Mouse (Mus musculus) right cerebral cortex, postnatal 14 days (tissue): ENCODE results near the gene Ncapg.
"Not testable (repeated sequence)": the region's sequence is repeated elsewhere in the genome, so short reads cannot be mapped to it uniquely, and the experiment has no call there.

Source experiments
- DNase-seq: peaks from one replicate; pipeline ENCODE4 v3.0.0; 2022

Ncapg gene

DNA sequence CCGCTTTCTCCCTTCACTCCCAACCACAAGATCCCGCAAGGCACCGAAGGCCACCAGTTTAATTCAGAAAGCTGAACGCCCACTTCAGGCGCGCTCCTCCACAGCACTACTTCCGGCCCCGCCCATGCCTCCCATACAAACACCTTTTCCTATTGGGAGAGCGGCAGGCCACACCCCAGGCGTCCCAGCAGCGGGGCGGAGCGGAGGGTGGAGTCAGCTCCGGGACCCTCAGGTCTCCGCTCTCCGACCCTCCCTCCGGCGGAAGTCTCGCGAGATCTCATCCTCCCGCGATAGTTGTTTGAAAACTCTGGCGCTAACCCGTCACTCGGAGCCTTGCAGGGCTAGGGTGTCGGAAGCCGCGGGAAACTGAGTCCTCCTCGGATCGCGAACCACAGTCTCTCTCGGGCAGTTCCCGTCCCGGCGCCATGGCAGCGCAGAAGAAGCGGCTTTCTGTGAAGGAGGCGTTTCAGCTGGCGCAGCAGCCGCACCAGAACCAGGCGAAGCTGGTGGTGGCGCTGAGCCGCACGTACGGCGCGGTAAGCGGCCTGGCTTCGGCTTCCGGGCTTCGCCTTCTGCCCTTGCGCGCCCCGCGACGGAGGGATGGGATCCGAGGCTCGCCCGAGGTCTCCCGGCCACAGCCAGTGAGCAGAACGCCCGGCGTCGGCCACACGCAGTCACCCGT is at the start of gene Ncapg:
Gene Ncapg, plus strand, starts transcription at position 322 of the 682 bp plus-strand sequence.
- peak; percentile 99 for DNase-seq

DNA sequence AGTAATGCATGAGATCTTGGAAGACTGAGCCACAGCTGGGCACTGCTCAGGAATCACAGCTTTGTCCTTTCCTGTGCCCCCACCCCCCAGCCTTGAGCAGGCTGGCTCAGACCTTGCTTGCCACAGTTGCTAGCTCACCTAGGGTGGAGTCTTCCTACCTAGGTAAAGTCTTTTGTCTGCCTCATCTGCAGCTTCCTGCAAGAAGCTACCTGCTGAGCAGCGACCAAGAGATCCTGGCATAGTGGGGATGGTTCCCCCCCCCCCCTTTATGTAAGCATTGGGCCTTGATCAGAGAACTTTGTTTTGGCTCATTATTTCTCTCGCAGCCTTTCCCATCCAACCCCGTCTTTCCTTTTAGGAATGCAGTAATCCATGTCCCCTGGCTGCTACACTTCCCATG is 48.2 kb upstream of the Ncapg start:
- DNase-seq: no peak

- DNase-seq: no peak
Observed at GRCm38 (mm10) chr5:45627771-45628170, 41.9 kb upstream of the Ncapg start.

- DNase-seq: no peak
Observed at GRCm38 (mm10) chr5:45629470-45629869, 40.2 kb upstream of the Ncapg start.

DNA sequence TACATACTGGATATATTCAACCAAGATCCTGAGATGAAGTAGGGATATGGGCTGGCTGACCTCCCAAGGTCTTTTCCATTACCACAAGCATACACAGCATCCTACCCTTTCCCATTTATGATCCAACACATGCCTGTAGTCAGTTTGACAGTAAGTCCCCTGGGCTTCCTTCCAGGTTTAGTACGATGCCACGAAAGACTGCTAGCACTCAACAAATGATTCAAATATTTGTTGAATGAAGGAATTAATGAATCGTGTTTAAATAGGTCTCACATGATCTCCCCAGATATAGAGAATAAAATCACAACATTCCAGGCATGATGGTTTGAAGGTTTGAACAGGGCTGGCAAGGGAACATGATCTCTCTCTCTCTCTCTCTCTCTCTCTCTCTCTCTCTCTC is 31.3 kb upstream of the Ncapg start:
- no peak for DNase-seq

- DNase-seq: peak; percentile 80
Observed at GRCm38 (mm10) chr5:45638806-45639714, 30.7 kb upstream of the Ncapg start, which contains the start of gene Fam184b. TSS of gene Fam184b (minus strand) at chr5:45639614.

GRCm38 (mm10) chr5:45639715-45640092 is 30.0 kb upstream of the Ncapg start:
- no peak for DNase-seq

GRCm38 (mm10) chr5:45651026-45651703 is 18.6 kb upstream of the Ncapg start:
- no peak for DNase-seq

DNA sequence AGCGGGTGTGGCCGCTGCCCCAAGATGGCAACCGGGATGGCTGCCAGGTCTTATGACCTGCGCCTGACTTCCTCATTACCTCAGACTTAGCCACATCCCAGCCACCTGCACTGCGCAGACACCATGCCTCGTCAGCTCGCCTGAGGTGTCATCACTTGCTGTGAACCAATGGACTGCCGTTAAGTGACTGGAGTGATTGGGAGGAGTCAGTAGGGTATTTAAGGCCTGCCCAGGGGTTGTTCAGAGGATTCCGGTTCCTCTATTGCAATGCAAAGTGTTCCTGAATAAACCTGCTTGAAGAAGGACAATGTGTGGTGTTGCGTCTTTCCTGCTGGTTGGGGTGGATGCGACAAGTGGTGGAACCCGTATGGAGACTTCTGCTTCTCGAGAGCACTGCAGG is 11.3 kb upstream of the Ncapg start:
- DNase-seq: not testable (repeated sequence)

GRCm38 (mm10) chr5:45668324-45668723 is 1.4 kb upstream of the Ncapg start:
- no peak for DNase-seq

- no peak for DNase-seq
Observed at GRCm38 (mm10) chr5:45668831-45669230, 888 bp upstream of the Ncapg start.

DNA sequence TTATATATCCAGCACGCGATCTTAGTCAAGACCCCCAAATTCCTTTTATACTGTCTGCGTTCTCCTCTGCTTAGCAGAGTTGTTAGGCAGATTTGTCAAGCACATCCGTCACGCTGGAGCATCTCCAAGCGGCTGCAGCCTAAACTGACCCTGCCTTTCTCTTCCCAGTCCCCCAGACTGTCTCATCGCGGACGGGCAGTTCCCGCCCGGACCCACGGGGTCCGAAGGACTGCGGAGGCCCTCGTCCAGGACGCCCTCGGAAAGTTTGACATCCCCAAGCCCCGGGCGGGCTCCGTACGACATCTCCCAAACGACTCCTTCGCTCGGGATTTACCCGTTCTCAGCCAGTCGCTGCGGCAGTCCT is 503 bp upstream of the Ncapg start:
- no peak for DNase-seq

DNA sequence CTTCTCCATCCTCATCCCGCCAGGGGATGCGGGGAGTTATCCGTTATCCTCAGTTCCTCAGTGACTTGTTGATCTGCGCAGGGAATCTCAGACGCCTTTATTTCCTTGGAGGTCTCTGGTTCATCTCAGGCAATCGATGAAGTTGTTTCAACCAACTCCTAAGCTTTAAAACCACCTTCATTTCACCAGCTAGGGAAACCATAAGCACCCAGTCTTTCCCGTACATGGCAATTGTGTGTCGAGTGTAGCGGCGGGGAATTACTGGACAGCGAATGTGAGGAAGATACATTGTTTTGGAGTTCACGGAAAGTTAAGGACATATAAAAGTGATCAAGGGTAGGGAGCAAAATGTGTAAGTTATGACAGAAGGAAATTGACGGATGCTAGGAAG is 556 bp downstream of the Ncapg start:
- no peak for DNase-seq

GRCm38 (mm10) chr5:45670894-45671494 is 1.3 kb downstream of the Ncapg start:
- no peak for DNase-seq

DNA sequence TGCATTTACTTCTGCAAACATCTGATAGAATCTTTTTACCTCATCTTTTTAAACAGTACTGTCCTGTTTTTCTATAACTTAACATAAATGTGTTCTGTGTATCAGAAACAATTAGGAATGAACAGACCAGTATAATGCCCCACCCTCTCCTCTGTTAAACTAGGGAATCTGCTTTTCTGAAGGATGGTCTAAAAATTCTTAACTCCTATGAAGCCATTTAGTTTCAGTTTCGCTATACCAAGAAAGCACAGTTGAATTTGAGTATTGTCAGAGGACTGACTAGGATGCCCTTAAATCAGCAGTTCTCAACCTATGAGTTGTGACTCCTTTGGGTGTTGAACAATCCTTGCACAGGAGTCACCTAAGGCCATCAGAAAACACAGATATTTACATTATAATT is 5.3 kb downstream of the Ncapg start:
- DNase-seq: no peak

DNA sequence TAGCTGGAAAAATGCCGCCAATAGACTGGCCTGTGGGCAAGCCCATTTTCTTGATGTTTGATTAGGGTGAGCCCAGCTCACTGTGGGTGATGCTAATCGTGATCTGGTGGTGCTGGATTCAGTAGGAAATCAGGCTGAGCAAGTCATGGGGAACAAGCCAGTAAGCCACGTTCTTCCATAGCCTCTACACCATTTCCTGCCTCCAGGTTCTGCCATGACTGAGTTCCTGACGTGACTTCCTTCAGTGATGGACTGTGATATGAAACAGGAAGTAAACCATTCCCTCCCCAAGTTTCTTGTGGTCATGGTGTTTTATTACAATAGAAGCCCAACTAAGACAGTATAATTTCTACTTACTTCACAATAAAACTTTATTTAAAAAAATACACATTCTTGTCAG is 7.9 kb downstream of the Ncapg start:
- no peak for DNase-seq

- no peak for DNase-seq
Observed at GRCm38 (mm10) chr5:45679955-45680354, 10.2 kb downstream of the Ncapg start.

GRCm38 (mm10) chr5:45683388-45683787 is 13.7 kb downstream of the Ncapg start:
- no peak for DNase-seq

- no peak for DNase-seq
Observed at GRCm38 (mm10) chr5:45685243-45685642, 15.5 kb downstream of the Ncapg start.

DNA sequence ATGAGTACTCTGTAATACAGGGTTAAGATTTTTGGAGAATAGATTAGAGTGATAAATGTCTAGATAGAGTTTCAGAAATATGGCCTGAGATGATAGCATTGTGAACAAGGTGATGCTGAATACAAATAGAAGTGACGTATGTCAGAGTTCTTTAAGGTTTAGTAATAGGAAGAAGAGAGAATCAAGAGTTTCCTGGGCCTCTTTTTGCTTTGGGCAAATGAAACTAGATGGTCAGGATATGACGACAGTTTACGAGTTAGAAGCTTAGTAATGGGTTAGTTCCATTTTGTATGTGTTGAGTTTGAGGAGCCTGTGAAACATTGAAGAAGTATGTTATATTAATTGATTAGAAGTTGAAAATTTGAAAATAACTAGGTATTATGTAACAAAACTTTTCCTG is 16.5 kb downstream of the Ncapg start:
- no peak for DNase-seq

DNA sequence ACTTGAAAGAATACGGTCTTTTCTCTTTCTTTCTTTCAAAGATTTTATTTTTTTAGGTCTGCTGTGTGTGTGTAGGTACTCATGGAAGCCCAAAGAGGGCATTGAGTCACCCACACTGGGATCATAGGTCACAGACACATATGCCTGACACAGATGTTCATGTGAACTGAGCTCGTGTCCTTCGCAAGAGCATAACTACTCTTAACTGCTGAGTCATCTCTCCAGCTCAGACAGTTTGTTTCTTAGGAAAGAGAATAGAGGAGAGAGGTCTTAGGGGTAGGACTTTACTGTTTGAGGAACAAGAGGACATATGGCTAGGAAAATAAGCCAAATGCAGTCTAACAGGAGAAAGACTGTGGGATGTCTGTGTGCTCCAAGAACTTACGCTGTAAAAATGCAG is 19.4 kb downstream of the Ncapg start:
- no peak for DNase-seq

DNA sequence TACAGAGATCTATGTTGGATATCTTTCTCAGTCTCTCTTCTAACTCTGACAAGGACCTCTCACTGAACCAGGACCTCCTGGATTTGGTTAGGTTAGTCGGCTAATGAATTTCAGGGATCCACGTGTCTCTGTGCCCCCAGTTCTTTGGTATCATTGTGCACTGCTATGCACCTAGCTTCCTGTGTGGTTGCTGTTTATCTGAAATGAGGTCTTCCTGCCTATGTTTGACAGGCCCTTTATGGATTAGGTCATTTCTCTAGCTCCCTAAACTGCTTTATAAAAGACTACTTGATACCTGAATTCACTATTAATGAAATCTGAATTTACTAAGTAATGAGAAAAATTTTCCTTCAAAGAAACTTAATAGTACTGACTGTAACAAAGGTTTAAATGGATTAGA is 21.1 kb downstream of the Ncapg start:
- no peak for DNase-seq

DNA sequence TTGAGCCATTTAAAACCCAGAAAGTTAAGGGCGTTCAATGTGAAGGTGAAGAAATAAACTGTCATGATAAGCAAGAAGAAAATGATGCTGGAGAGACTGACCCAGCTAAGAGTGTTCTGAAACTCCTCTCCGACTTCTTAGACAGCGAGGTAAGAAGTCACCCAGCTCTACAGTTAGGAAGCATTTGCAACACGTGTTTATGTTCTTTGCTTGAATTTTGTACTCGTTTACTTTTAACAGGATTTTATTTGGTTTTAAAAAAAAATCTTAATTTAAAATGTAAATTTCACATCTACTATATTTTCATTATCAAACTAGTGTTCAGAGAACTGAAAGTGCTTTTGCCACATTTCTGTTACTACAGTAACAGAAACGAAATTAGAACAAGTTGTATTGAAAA is 22.0 kb downstream of the Ncapg start:
- DNase-seq: no peak
